Mouse (Mus musculus): Measurements from ENCODE around the gene Cyp24a1.

DNA sequence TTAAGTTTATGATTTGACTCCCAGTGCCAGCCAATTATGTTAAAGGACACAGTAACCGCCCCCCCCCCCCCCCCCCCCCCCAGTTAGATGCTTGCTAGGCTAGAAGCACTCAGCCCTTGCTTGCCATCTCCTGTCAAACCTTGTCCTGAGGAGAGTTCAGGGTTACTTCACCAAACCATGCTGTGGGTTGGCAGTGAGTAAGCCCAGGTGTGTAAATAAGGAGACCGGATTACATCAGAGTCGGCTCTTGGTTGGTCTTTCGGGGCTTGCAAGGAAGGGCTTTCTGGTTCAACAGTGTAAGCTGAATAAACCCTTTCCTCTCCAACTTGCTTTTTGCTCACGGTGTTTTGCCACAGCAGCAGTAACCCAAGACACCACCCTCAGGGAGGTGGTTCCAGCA lies 46.7 kb upstream of the Cyp24a1 start:
- no peak for TF ChIP-seq CTCF (IDR thresholded peaks at IDR 0.05)
- no peak for TF ChIP-seq EP300 (IDR thresholded peaks at IDR 0.05)
